Mouse (Mus musculus): ENCODE measurements around the gene Rhbdf2.
"Not testable (repeated sequence)": the region's sequence is repeated elsewhere in the genome, so short reads cannot be mapped to it uniquely, and the experiment has no call there.

The Rhbdf2 gene

GRCm38 (mm10) chr11:116626299-116627071 lies at the start of gene Rhbdf2:
TSS of gene Rhbdf2 (minus strand) at chr11:116627019.
- no peak for DNase-seq (ENCODE audit: low read depth, low spot score)

DNA sequence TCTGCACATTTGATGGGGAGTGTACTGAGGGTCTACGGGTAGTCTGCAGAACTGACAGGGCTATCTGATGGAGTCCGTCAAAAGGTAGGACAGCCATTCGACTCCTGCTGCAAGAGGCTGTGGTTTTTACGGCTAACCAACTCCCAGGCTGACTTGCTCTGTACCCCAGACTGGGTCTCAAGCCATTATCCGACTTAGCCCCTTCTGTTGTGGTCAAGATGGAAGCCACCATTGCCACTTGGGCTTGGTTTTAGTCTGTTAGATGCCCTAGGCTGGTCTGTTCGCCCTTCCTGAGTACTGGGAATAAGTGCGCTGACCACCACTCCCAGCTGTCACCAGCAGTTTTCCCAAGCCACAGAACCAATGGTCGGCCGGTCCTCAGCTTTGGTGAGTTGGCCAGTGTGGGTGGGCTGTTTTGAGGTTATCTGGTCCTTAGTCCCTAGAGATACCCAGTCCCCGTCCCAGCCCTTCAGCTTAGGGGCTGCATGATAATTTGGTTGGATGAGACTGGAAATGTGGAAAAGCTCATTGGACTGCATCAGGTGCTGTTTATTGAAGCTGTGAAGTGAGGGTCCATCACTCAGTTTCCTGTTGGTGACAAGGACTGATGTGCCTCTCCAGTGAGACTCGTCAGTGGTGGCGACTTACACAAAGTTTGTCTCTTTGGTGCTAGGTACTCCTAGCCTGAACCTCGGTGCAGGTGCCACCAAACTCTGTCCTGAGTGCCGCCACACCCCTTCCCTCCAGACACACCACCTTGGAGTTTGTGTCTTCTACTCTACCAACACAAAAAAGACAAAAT lies 49.6 kb upstream of the Rhbdf2 start:
- no peak for DNase-seq (ENCODE audit: low read depth, low spot score)

DNA sequence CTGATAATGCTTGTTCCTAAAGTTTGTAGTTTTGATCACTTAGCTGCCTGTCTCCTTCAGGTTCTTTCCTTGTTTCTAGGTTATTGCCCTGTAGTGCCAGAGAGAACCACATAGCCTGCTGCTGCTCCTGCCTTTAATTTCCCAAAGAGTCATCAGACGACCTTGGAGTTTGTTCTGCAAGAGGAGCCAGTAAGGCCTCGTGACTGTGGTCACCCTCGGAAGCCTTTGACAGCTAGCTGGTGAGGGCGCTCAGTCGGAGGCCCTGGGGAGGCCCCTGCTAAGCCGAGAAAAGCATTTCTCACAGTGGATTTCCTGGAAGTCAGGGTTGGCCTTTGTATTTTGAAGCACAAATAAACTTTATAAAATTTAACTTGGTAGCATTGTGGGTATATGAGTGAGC lies 48.6 kb upstream of the Rhbdf2 start:
- DNase-seq (ENCODE audit: low read depth, low spot score), result not testable (repeated sequence)

GRCm38 (mm10) chr11:116674616-116675379 lies 48.0 kb upstream of the Rhbdf2 start:
- DNase-seq (ENCODE audit: low read depth, low spot score), result no peak

GRCm38 (mm10) chr11:116673410-116673809 lies 46.6 kb upstream of the Rhbdf2 start:
- no peak for DNase-seq (ENCODE audit: low read depth, low spot score)

GRCm38 (mm10) chr11:116672595-116672994 lies 45.8 kb upstream of the Rhbdf2 start:
- no peak for DNase-seq (ENCODE audit: low read depth, low spot score)

DNA sequence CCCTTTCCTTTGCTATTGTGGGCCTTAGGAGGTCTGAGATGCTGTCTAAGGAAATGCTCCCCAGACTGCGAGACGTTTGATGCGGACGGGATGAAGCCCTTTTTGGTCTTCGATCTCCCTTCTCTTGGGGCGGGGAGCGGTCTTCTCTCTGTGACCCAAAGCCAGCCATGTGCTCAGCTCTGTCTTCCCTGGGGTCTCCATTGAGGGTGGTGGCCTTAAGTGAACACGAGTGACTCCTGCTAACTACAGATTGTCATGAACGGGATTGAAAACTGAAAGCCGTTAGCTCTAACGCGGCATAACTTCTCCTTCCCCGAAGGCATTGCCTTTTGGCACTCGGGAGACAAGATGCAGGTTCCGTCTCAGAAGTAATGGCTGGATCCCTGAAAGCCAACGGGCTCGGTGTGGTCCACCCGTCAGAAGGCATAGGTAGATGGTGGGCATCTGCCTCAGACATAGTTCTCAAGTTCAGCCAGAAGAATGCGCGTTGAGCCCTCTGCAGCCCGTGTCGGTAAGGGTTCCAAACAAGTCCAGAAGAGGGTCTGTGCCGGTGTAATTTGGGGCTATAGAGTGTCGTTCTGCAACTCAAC lies 45.1 kb upstream of the Rhbdf2 start:
- no peak for DNase-seq (ENCODE audit: low read depth, low spot score)

- peak; percentile 98 for DNase-seq (ENCODE audit: low read depth, low spot score)
These were observed 44.5 kb upstream of the Rhbdf2 start for GRCm38 (mm10) chr11:116671112-116671844.

DNA sequence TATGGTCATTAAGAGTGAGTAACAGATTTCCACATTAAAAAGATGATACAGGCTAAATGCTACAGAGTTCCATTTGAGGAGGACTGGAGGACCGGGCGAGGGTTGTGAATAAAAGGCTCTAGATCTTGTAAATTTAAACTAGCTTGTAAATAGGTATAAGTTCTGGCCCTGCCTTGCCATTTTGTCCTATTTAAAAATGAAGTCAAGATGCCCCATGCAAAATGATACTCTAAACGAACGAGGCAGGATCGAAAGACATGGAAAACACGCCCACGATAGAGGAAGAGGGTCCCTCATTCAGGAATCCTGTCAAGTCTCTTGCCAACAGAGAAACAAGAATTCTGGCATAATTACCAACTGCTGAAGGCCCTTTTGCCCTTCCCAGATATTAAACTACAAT lies 43.6 kb upstream of the Rhbdf2 start:
- no peak for DNase-seq (ENCODE audit: low read depth, low spot score)

DNA sequence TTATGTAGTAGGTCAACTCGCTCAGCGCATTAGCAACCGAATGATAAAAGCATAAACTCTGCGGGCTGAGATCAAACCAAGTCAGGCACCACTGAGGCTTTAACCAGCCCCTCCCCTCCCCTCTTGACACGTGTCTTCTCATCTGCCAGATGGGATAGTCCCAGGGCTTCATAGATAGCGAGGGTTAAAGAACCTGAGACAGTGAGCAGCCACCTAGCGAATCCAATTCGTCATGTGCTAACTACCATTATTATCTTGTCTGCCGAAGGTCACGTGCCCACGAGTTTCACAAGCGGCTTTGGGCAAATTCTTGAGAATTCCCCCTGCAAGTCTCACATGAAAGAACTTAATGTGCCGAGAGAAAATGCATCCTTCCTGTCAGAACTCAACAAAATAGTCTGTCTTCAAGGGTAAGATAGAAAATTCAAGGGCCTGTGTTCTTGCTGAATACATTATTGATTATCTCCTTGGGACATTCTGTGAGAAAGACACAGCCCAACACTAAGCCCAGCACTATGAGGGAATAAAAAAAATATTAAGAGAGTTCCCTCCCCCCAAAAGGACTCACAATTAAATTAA lies 43.1 kb upstream of the Rhbdf2 start:
- DNase-seq (ENCODE audit: low read depth, low spot score), result peak; percentile 86

GRCm38 (mm10) chr11:116669316-116669715 lies 42.5 kb upstream of the Rhbdf2 start:
- DNase-seq (ENCODE audit: low read depth, low spot score), result no peak

DNA sequence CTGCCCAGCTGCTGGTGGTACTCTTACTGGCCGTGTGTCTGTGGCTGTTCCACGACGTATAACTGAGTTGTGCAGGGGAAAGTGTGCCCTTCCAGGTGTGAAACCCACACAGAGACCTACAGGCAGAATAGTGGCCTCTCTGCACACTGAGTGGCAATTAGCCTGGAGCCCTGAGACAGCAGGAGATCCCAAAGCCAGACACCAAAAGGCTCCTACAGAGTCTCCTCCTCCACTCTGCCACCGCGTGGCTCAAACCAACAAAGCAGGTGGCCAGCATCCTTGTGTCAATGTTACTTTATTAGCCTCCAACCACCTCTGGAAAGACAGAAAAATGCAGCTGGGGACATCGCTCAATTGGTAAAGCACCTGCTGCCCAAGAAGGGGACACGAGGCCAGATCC lies 42.0 kb upstream of the Rhbdf2 start:
- no peak for DNase-seq (ENCODE audit: low read depth, low spot score)

DNA sequence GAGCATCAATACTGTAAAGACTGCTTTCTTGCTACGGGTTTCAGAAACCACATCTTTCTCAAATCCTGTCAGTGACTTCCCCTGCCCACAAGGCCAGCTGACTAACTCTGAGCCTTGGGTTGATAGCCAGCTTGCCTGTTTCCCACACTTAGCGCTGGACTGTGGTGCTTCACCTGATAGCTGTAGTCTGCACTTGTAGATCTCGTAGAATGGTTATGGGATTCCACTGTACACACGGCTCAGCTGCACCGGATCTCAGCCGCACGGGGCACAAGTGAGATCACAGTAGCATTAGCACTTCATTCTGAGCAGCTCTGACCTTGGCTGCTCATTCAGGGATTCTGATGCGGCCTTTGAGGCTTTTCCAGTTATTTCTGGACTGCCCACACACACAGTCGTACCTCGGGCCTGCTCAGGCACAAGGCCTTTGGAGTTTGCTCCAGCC lies 41.6 kb upstream of the Rhbdf2 start:
- peak; percentile 34 for DNase-seq (ENCODE audit: low read depth, low spot score)

- no peak for DNase-seq (ENCODE audit: low read depth, low spot score)
These were observed 41.1 kb upstream of the Rhbdf2 start for GRCm38 (mm10) chr11:116667930-116668329.

- not testable (repeated sequence) for DNase-seq (ENCODE audit: low read depth, low spot score)
These were observed 40.2 kb upstream of the Rhbdf2 start for GRCm38 (mm10) chr11:116667012-116667411.

GRCm38 (mm10) chr11:116666566-116666965 lies 39.7 kb upstream of the Rhbdf2 start:
- DNase-seq (ENCODE audit: low read depth, low spot score), result no peak

- DNase-seq (ENCODE audit: low read depth, low spot score), result no peak
These were observed 38.5 kb upstream of the Rhbdf2 start for GRCm38 (mm10) chr11:116665289-116665688.

GRCm38 (mm10) chr11:116661948-116662377 lies 35.1 kb upstream of the Rhbdf2 start:
- no peak for DNase-seq (ENCODE audit: low read depth, low spot score)

DNA sequence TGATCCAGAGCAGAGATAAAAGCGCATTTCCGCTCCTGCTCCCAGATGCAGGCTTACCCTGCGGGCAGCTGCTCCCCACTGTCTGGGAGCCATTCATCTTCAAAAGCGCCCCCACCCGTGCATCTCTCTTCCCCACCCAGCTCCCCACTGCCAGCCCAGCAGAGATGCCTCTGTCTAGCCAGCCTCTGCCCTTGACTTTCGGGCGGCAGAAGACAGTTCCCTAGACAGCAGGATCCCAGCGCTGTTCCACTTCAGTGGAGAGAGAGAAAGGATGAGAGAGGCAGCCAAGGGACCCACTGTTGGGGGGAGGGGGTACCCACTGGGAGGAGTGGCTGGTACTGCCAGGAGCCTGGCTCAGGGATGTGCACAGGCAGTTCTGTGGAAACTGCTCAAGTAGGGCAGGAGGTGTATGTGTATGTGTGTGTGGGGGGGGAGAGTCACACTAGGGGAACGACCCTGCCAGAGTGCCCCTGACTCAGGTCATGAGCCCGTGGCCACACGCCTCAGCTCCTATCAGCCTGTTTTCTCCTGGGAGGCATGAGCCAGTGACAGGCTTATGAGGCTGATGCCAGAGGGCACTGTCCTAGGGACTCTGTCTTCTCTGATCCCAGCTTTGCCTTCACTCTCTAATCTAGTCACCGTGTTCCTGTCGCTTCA lies 34.6 kb upstream of the Rhbdf2 start:
- DNase-seq (ENCODE audit: low read depth, low spot score), result no peak

DNA sequence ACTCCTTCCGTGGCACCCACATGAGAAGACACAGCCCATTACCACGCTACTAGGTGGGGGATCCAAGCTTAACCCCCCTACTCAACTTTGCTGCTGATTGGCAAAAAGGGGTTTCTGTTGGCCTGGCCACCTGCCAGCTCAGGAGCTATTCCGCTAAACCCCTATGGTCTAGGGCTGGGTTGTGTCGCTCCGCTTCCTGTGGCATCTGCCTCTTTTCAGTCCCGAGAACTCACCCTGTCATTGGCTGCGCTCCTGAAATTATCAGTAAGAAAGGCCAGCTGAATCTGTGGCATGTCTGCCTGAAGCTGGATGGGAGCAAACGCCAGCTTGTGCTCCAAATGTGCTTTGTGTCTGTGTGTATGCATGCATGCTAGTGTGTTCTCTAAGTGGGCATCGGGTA lies 33.4 kb upstream of the Rhbdf2 start:
- DNase-seq (ENCODE audit: low read depth, low spot score), result no peak
